Mouse (Mus musculus): Measurements from ENCODE around the gene Kif2c. TPM values are rescaled to one million over a fixed set of nuclear protein-coding genes. Genes with fewer than 3 reads are reported as not detected.

The Kif2c gene
- total RNA-seq, 2 experiments from 2014 or later = 0.47 TPM

- no peak for DNase-seq (ENCODE audit: extremely low spot score in 1 of 2, low spot score in 1 of 2)
These were observed 60.2 kb downstream of the Kif2c start for GRCm38 (mm10) chr4:117122209-117122608.

DNA sequence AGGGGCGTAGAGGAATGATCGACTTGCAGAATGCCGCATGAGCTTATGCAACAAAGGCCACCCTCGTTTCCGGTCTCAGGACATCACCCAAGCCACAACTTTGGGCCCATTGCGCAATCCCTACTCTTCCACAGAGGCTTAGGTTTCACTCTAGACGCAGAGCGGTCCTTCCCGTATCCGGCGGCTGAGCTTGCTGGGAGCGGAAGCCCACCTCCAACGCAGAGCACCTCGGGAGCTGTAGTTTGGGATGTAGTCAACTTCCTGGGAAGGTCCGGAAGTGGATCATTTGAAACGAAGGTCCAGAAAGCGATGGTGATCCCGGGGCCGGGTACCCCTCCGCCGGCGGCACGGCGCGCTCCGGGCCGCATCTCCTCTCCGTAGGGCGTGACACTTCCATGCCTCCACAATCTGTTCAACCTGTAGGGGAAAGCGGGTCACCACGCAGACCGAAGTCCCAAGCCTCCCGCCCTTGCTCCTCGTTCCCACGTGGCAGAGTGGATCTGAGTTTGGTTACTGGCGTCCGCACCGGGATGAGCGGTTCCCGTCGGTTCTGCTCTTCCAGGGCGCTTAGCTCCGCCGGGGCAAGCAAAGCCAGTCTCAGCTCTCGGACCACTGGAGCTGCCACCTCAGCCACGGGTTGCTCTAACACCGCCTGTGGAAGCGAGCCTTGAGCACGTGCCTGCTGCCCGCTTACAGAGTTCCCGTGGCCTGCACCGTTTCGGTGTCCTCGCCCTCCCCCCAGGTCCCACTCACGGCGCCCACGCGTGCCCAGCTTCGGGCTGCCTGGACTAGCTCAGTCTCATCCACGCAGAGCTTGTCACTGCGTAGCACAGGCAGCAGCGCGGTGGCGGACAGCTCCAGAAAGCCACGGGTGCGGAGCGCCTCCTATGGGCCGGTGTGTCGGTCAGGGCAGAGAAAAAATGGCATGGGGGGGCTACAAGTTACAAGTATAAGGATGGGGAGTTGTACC lies 61.7 kb downstream of the Kif2c start:
- peak; percentile 82 to 84 for DNase-seq (ENCODE audit: extremely low spot score in 1 of 2, low spot score in 1 of 2)

- no peak for DNase-seq (ENCODE audit: extremely low spot score in 1 of 2, low spot score in 1 of 2)
These were observed 62.4 kb downstream of the Kif2c start for GRCm38 (mm10) chr4:117120052-117120444.

DNA sequence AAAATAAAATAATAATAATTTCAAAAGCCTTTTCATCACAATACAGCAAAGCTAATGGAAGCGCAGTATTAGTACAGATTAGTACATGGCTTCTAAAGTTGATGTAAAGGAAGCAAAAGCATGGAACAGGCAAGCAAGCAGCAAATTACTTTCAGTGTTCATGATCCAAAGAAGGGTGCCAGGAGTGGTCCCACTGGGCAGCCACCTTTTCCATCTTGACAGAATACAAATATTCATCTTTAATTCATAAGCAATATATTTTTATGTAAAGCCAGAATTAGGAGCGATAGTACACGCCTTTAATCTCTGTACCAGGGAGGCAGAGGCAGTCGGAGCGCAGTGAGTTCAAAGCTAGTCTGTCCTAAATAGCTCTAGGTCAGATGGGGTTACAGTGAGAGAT lies 62.8 kb downstream of the Kif2c start:
- DNase-seq (ENCODE audit: extremely low spot score in 1 of 2, low spot score in 1 of 2) = no peak

DNA sequence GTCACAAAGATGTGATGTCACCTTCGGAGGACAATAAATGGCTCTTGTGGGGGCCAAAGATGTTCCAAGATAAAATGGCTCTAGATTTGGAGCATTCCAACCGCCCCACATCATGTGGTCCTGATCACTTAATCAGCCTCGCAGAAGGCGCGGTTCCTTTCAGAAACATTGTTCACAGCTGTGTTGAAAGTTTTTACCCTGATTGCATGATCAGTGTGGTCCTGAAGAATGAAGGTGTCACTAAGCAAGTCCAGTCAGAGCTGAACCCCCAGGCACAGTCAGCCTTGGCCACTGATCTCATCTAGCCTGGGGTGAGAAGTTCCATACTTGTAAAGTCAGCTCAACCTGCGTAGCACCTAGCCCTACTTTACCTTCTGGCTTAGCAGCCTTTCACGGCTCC lies 64.5 kb downstream of the Kif2c start:
- DNase-seq (ENCODE audit: extremely low spot score in 1 of 2, low spot score in 1 of 2) = no peak

DNA sequence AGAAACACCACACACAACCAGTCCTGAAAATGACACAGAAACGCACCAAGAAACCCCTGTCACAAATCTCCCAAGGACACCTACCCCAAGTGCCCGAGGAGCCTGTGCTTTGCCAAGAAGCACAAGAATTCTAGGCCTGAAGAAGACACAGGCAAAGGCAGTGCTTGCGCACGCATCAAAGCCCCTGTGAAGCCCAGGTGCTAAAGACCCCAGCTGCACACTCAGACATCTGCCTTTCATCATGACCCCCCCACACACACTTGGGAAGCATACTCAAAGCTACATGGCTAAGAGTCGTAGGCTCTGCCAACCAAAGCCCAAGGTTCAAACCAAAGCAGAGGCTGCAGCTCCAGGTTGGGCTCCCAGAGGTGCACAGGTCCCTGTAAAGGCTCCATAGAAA lies 66.8 kb downstream of the Kif2c start:
- DNase-seq (ENCODE audit: extremely low spot score in 1 of 2, low spot score in 1 of 2) = no peak

GRCm38 (mm10) chr4:117113237-117113636 lies 69.2 kb downstream of the Kif2c start:
- DNase-seq (ENCODE audit: extremely low spot score in 1 of 2, low spot score in 1 of 2) = no peak

DNA sequence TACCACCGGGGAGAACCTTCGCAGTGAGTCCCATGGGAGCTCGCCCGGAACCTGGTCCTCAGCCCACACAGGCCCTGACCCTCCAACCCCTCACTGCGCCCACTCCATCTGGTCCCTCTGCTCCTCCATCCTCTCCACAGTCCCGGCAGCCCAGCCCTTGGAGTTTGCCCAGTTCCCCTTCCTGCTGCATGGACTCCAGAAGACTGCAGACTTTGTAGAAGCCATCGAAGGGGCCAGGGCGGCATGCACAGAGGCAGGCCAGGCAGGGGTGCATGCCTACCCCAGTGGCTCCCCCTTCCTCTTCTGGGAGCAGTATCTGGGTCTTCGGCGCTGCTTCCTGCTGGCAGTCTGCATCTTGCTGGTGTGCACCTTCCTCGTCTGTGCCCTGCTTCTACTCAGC lies 71.5 kb downstream of the Kif2c start:
- no peak for DNase-seq (ENCODE audit: extremely low spot score in 1 of 2, low spot score in 1 of 2)

DNA sequence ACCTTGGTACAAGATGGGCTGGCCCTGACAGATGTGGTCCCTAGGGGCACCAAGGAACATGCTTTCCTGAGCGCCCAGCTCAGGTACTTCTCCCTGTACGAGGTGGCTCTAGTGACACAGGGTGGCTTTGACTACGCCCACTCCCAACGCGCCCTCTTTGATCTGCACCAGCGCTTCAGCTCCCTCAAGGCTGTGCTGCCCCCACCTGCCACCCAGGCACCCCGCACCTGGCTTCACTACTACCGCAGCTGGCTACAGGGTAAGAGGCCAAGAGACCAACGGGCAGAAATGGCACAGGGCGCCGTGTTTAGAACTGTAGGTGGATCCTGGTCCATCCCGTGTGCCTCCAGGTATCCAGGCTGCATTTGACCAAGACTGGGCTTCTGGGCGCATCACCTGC lies 72.2 kb downstream of the Kif2c start:
- DNase-seq (ENCODE audit: extremely low spot score in 1 of 2, low spot score in 1 of 2) = no peak

Small RNA genes lying within 50 kb of the gene (microRNA-seq; reads per million reads assigned to microRNA genes)
- gene Gm22398 = 0 reads per million in 2 experiments

Other genes with a start within 250 kb of the Kif2c start
- gene Urod, start 188.2 kb downstream of the Kif2c start, total RNA-seq (2021) = 10 to 100 TPM; 56.9 to 66.1 TPM
- gene Hectd3, start 187.3 kb downstream of the Kif2c start, total RNA-seq (2021) = 10 to 100 TPM; 41.5 to 49.4 TPM
- gene Eif2b3, start 163.2 kb downstream of the Kif2c start, total RNA-seq (2021) = 10 to 100 TPM; 20.6 to 21.2 TPM
- gene Ptch2, start 86.6 kb downstream of the Kif2c start, total RNA-seq (2021) = 1 to 10 TPM; 1.4 to 3.0 TPM
- gene Btbd19, start 56.9 kb downstream of the Kif2c start, total RNA-seq (2021) = 10 to 100 TPM; 10.5 to 12.1 TPM
- gene Tctex1d4, start 55.8 kb downstream of the Kif2c start, total RNA-seq (2021) = under 1 TPM; 0.27 to 0.75 TPM
- 10 to 100 TPM; 10.9 to 11.9 TPM for gene Plk3, start 48.7 kb downstream of the Kif2c start, total RNA-seq (2021)
- 100 to 1,000 TPM; 437 to 521 TPM for gene Rps8, start 26.4 kb downstream of the Kif2c start, total RNA-seq (2021)
- 1 to 10 TPM; 4.6 to 6.0 TPM for gene Tmem53, start 69.3 kb upstream of the Kif2c start, total RNA-seq (2021)
- gene Armh1, start 69.5 kb upstream of the Kif2c start, total RNA-seq (2021) = under 1 TPM; 0.52 to 0.79 TPM